Mouse (Mus musculus): ENCODE results near the gene Tmem161a.

The Tmem161a gene

GRCm38 (mm10) chr8:70172043-70172681 lies at the start of gene Tmem161a:
TSS of gene Tmem161a (plus strand) at chr8:70172356.
- peak; percentile 88 for DNase-seq

GRCm38 (mm10) chr8:70122863-70123262 lies 49.3 kb upstream of the Tmem161a start:
- DNase-seq, result peak; percentile 40

GRCm38 (mm10) chr8:70124992-70125391 lies 47.2 kb upstream of the Tmem161a start:
- no peak for DNase-seq

GRCm38 (mm10) chr8:70128435-70128834 lies 43.7 kb upstream of the Tmem161a start:
- no peak for DNase-seq

- DNase-seq, result no peak
Measured at GRCm38 (mm10) chr8:70129309-70129952, 42.7 kb upstream of the Tmem161a start.

GRCm38 (mm10) chr8:70130066-70130465 lies 42.1 kb upstream of the Tmem161a start:
- no peak for DNase-seq

- peak; percentile 92 for DNase-seq
Measured at GRCm38 (mm10) chr8:70131166-70131883, 40.8 kb upstream of the Tmem161a start, which contains the start of gene Nr2c2ap. TSS of gene Nr2c2ap (plus strand) at chr8:70131333.

- DNase-seq, result no peak
Measured at GRCm38 (mm10) chr8:70134086-70134485, 38.1 kb upstream of the Tmem161a start.

GRCm38 (mm10) chr8:70134931-70135330 lies 37.2 kb upstream of the Tmem161a start:
- no peak for DNase-seq

GRCm38 (mm10) chr8:70136591-70136990 lies 35.6 kb upstream of the Tmem161a start:
- DNase-seq, result no peak

GRCm38 (mm10) chr8:70137890-70138289 lies 34.3 kb upstream of the Tmem161a start:
- DNase-seq, result no peak

- peak; percentile 99 for DNase-seq
Measured at GRCm38 (mm10) chr8:70139026-70139857, 32.9 kb upstream of the Tmem161a start, which contains the start of the genes Rfxank, Borcs8 and Mef2b. TSS of gene Rfxank (minus strand) at chr8:70139154. TSS of gene Borcs8 (plus strand) at chr8:70139499. TSS of gene Mef2b (plus strand) at chr8:70139711.

GRCm38 (mm10) chr8:70139981-70140380 lies 32.2 kb upstream of the Tmem161a start:
- no peak for DNase-seq

GRCm38 (mm10) chr8:70147678-70148607 lies 24.2 kb upstream of the Tmem161a start:
- peak; percentile 70 for DNase-seq

GRCm38 (mm10) chr8:70150158-70150557 lies 22.0 kb upstream of the Tmem161a start:
- DNase-seq, result peak; percentile 50

GRCm38 (mm10) chr8:70152537-70153257 lies 19.5 kb upstream of the Tmem161a start:
- DNase-seq, result peak; percentile 89

- no peak for DNase-seq
Measured at GRCm38 (mm10) chr8:70157240-70157800, 14.8 kb upstream of the Tmem161a start.

- DNase-seq, result peak; percentile 94
Measured at GRCm38 (mm10) chr8:70158069-70158853, 13.9 kb upstream of the Tmem161a start.

- no peak for DNase-seq
Measured at GRCm38 (mm10) chr8:70159211-70159610, 12.9 kb upstream of the Tmem161a start.

- peak; percentile 63 for DNase-seq
Measured at GRCm38 (mm10) chr8:70160015-70160414, 12.1 kb upstream of the Tmem161a start.
